Mouse (Mus musculus): ENCODE data around the gene Serinc5.
"Not testable (repeated sequence)": the region's sequence is repeated elsewhere in the genome, so short reads cannot be mapped to it uniquely, and the experiment has no call there.

Serinc5 gene

DNA sequence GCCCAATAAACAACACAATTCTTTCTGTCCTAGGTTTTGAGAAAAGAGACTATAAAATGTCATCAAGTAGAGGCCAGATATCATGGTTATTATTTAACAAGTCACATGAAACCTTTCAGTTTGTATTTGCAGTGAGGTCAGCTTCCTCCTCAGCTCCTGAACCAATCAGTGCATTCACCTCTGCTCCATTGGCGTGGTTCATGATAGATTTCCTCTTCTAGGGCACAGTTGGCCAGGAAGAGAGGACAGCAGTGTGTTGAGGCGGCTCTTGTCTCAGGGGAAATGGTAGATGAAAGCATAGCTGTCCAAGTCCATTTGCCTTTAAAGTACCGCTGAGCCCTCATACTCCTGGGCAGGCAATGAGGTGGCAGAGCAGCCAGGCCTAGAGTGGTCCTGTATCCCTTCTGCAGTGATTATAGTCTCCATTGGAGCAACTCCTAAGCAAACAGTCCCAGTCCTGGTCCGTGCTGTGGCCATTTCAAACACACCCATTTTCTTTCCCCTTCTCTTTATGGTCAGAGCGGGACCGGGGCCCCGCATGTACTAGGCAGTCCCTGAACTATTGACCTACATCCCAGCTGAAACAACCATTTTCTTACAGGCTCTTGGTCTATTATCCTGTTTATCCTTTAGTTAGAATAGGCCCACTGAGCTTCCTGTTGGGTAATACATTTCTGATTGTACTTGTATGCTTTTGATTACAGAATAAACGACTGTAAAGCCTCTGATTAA lies 51.8 kb downstream of the Serinc5 start:
- in situ Hi-C loops (cut with MboI, MseI), result no loop called here

DNA sequence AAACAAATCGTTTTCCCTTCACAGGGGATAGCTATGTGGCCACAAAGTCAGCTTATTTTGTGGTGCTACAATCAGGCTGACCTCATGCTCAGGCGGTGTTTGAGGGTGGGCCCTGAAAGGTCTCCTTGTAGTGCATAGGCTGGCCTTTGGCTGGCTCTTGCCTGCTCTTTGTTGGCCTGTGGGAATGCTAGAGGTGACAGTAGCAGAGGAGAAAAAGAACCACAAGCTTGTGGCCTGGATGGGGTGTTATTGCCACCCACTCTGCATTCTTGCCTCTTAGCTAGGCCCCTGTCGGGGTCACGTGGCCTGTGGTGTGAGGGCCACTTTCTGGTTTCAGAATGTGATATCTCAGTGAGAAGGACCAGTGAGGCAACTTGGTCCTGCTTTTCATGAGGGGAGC lies 54.1 kb downstream of the Serinc5 start:
- in situ Hi-C loops (cut with MboI, MseI), result no loop called here

DNA sequence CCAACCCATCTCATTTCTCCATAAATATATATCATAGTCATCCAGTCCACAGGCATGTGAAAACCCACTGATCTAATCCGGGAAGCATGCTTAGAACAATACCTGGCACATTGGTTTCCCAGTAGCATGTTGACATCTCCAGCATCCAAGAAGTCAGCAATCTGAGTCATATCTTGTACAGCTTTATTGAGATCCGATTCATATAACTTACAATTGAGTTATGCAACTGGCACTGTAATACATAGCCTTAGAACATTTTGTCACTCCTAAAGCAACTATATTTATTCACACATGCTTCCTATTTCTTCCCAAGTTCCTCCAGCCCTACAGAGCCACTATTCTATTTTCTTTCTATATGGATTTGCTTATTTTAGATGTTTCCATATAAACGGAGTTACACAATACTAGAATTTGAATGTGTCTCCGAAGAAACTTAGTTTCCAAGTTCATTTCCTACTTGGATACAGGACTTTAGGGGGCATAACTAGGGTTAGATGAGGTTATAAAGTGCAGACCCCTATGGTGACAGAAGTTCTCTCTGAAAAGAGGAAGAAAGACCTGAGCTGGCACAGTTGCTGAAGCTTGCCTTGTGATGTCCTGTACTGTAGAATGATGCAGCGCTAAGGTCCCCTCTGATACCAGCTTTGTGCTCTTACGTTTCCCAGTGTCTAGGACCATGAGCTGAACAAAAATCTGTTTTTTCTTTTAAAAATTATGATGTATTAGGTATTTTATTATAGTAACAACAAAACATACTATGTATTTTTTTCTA lies 57.5 kb downstream of the Serinc5 start:
- in situ Hi-C loops (cut with MboI, MseI), result no loop called here

DNA sequence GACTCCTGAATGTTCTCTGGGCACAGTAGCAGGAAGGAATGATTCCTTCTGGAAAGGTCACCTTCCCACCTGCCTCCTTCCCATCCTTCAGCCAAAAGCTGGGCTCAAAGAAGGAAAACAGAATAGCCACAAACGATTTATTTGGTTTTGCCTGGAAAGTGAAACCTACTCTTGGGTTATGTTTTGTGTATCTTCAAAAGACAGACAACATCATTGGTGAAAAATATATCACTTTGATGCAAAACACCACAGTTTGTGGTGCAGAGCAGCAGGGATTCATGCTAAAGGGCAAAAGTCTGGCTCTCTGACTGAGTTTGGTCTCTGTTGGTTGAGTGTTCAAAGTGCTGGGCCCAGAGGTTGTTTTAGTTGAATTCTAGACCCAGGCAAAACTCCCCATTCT lies 60.8 kb downstream of the Serinc5 start:
- in situ Hi-C loops (cut with MboI, MseI), result no loop called here

DNA sequence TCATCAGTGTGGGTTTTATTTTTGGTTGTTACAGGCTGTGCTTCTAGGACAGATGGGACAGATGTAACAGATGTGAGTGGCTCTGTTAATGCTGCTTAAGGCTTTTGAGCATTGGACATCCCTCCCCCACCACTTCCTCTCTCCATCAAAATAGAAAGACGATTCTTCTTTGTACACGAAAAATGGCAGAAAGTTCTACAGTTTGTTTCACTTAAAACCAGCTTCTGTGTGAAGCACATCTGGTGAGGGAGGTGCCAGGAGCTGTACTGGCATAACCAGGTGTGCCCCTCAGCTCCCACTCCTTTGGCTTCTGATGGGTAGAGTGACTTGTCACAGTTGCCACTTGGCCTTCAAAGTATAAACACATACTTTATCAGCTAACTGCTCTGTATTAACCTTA lies 63.8 kb downstream of the Serinc5 start:
- in situ Hi-C loops (cut with MboI, MseI), result no loop called here

DNA sequence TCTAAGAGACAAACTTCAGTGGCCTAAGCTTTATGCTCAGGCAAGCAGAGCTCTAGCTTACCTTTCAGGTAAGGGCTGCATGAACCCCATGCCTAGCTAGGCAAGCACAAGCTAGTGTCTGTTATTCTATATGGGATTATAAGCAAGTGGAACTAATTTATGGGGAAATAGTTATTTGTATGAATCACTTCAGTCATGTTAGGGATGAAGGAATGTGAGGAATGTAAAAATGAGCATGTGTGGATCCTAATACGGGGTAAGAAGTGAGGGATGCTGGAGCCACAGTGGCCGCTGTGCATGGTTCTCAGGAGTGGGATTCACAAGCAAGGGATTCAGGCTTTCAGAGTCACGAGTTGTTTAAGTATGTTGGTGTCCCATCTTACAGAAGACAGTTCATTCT lies 64.4 kb downstream of the Serinc5 start:
- in situ Hi-C loops (cut with MboI, MseI), result no loop called here

DNA sequence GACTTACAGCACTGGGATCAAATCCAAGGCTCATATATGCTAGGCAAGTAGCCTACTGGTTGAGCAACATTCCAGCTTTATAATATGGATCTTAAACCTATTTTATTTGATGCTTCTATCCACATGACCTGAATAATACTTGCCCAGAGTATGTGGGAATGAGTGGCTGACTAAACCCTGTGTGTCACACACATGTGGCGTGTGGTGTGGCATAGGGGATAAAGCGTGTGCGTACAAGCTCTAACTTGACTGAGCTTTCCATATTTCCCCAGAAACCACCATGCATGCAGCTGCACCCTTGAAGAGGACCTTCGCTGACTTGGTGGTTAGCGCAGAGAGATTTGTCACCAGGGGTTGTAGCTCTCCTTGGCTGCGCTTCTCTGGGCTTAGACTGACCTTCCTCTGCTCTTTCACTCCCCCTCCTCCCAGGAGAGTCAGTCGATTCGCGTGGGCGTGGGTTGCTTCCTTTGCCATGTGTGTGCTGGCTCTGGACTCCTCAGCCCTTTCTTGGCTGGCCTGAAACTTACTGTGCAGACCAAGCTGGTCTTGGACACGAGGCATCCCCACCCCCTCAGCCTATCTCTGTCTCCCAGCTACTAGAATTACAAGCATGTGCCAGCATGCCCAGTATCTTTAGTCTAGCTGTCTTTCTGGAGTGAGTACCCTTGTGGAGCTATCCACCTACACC lies 65.2 kb downstream of the Serinc5 start:
- in situ Hi-C loops (cut with MboI, MseI), result no loop called here

DNA sequence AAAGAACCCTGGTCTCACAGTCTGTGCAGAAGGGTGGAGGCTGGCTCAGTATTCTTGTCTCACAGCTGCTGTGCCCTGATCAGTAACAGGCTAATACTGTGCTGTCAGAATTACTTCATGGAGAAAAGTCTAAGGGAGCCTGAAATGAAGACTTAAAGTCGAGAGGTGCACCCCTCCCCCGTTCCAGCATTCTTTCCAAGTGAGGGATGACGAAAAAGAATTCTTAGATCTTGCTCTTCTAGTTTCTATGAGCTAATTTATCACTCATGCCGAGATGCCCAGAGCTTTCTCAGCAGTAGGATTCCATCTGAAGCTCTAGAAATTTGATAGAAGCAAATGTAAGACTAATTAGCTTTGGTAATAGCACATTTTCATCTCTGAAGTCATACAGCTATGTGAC lies 66.8 kb downstream of the Serinc5 start:
- in situ Hi-C loops (cut with MboI, MseI), result no loop called here

DNA sequence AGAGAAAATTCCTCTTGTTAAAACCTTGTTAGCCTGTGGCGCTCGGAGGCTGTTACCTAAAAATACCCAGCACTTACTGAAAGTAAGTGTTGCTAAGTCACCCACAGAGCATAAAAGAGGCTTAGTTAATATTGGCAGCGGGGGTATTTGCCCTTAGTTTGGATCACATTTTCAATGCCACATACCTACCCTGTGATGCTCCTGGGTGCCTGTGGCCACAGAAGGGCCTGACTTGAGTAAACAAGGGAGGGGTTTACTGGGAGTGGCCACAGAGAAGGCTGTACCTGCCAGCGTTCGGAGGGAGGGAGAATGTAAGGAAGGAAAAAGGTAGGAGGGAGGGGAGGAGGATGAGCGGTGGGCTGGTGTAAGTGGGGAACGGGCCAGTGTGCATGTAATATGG lies 68.8 kb downstream of the Serinc5 start:
- in situ Hi-C loops (cut with MboI, MseI), result no loop called here

DNA sequence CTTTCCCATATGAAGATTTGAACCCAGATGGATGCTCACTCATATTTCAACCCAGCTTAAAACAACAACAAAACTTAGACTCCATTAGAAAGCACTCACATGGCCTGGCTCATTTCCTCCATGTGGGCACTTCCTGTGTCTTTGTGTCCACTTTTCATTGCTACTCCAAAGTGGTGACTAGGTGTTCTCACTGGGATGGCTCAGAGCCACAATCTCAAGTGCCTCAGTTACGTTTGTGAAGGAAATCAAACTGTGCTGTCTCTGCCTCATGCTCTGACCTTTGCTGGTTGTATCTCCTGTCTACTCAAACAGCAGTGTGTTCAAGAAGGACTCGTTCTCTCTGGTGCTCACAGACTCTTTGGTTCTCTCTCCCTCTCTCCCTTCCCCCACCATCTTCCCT lies 70.7 kb downstream of the Serinc5 start:
- in situ Hi-C loops (cut with MboI, MseI), result no loop called here

DNA sequence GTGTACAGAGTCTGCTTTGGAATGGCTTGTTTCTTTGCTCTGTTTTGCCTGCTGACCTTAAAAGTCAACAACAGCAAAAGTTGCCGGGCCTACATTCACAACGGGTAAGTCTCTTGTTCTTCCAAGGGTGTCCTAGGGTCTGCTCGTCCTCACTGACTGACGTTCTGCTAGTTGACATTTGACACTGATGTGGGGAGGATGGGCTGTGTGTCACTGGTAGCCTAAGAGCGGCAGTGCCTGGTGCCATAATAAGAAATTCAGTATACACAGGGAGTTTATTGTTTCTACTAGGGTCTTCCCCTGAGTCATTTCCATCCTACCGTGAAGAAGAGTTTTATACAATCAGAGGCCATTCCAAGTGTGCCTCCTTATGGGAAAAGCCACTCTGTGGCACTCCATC lies 71.9 kb downstream of the Serinc5 start:
- in situ Hi-C loops (cut with MboI, MseI), result no loop called here

DNA sequence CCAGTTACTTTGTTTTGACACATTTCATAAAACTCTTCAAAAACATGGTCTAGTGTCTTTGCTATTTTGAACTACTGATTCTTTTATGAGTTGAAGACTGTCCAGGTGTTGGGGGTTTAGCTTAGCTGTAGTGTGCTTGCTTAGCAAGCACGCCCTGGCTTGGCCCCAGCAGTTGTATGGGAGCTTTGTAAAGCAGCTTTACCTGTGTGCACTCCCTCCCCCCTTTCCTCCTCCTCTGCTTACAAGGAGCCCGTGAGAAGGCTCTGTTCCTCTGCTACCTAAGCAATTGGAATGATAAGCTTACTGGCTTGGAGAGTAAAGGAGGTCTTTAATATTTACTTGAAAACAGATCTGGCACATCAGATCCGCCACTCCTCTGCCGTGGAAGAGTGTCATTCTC lies 72.6 kb downstream of the Serinc5 start:
- in situ Hi-C loops (cut with MboI, MseI), result no loop called here

DNA sequence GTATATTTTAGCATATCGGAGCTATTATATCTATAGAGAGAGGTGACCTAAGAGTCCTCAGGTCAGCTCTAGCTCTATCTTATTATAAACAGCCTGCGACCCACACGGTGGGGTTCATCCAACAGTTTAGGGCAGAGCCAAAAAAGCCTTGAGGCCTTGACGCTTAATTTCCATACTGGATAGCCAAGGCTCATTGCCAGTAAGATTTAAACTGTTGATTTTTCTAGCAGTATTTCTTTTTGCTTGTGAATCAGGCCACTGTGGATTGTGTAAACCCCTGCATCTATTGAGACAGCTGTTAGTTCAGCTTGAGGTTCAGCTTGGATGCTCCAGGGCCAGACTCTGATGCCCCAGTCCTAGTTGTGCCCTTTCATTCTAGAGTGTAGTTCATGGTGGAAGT lies 73.4 kb downstream of the Serinc5 start:
- in situ Hi-C loops (cut with MboI, MseI), result no loop called here

DNA sequence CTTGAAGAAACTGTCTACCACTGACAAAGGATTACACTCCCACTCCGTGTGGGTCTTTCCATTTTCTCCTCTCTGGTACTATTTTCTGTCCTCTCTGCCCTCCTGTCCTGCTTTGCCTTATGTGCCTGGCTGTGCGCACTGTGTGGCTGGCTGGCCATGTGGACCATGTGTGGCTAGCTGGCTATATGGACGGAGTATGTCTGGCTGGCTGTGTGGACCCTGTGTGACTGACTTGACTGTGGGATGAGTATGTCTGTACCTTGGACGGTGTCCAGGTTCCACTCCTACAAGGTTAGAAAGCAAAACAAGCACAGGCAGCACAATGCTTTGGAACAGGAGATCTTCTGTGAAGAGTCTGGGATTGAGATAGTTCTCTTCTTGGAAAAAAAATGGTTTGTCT lies 74.4 kb downstream of the Serinc5 start:
- in situ Hi-C loops (cut with MboI, MseI), result no loop called here

DNA sequence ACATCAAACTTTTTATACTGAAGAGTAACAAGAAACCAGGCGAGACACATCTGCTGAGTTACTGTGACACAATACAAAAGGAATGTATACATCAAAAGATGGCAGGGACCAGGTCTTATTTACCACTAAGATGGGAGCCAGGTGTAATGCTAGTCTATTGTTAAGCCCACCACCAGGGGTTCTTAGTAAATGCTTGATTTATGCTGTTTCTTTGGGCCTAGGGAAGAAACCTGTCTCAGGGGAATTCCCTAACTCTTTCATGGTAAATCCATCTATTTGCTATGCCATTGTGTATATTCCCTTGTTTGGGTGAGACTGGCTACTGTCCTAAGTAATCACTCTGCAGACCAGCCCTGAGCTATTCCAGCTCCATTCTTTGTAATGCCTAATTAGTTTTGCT lies 76.3 kb downstream of the Serinc5 start:
- in situ Hi-C loops (cut with MboI, MseI), result not testable (repeated sequence)

DNA sequence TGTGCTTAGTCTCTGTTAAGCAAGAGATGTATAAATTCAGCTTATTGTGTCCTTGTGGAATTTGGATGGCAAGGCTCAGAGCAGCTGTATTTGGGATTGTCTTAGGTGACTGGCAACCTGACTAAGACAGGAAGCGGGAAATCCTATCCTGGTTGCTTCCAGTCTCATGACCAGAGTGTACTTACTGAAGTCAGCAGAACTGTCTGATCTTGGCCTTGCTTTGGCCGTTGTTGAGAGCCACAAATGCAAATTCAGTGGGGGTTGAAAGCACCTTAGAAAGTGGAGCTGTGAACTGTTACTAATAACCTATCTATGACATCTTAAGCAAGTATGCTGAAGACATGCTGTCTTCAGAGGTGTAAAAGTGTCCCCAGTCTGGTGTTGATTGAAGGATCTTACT lies 78.2 kb downstream of the Serinc5 start:
- in situ Hi-C loops (cut with MboI, MseI), result no loop called here

DNA sequence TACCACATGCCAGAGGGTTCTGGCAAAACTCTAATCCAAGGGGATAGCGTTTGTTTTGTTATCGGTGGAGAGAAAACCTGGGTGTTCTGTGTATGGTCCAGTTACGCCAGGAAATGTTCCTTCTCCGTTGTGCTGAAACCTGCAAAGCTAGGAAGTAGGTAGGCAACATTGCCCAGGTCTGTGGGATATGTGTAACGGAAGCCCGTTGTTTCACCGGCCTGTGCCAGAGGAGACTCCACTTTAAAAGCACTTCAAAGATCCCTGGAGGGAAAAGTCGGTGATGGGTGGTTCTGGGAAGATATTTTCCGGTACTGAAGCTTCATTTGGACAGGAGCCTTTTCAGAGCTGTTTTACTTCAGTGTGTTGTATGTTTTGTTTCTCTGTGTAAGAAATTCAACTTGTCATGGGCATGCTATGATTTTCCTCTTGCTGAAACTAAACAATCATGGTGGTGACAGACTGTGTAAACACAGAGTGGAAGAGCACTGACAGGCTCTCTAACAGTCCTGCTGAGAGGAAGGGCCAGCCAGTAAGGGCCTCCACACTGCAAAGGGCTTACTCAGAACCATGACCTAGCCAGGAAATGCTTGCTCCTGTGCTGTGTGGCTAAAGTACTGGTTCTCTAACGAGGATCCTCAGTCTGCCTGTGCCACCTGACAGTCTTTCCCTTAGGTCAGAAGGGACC lies 83.1 kb downstream of the Serinc5 start:
- in situ Hi-C loops (cut with MboI, MseI), result no loop called here

DNA sequence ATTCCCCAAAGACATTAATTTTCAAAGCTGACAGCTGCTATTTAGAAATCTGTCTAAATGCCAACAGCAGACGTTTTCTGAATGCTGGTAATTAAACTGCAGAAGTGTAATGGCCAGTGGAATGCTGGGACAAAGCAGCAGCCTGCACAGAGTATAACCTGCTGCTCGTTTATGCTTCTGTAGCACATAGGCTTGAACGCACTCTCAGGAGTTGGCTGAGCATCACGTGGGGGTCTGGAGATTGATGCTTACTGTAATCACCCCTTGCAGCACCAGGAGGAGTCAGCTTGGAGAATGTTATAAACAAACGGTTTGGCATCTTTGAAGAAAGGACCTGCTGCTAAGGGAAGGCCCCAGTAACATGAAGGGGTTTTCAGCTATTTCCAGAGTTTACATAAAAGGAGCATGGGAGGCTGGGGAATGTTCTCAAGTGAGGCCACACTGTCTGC lies 85.6 kb downstream of the Serinc5 start:
- in situ Hi-C loops (cut with MboI, MseI), result no loop called here

DNA sequence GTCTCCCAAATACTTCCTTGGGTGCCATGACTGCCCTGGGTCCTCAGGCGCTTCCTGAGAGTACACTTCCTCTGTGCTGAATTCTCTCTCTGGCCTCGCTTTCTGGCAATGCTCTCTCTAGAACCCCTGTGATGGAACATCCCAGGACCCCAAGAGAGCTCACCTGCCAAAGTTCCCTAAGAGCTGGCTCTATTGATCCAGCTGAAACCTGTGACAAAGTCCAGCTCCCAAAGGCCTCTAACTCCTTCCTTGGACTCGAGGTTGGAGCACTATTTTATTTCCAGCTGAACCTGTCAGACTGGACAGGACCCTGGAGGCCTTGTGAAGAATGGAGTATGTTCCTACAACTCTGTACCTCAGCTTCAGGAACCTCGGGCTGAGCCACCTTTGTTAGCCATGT lies 86.2 kb downstream of the Serinc5 start:
- in situ Hi-C loops (cut with MboI, MseI), result no loop called here

DNA sequence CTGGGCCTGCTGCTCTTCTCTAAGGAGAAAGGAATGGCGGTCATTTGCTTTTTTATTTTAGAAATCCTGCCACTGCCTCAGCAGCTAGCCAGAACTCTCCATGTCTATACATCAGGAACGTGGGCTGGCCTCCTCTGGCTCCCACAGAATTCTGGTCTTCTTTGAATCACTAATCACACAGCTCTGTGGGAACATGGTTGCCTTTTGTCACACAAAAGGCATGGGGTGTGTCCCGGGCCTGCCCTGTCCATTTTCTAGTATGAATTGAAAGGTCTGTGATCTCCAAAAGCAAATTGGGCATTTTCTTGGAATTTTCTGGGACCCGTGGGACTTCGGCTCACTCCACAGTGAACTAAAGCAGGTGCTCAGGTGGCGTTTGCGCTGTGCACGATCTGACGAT lies 87.9 kb downstream of the Serinc5 start:
- in situ Hi-C loops (cut with MboI, MseI), result no loop called here

DNA sequence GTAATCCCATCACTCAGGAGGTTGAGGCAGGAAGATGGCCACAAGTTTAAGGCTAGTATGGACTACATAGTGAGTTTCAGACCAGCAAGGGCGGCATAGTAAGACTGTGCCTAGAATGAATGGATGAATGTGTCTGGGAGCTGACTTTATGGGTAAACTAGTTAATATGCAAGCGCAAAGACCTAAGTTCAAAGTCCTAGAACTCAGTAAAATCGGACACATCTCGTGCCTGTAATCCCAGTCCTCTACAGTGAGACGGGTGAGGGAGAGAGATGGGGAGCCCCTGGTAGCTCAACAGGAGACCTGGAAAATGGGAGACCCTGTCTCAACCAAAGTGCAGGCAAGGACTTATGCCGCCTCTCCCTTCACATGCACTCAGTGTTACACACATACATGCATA lies 88.5 kb downstream of the Serinc5 start:
- in situ Hi-C loops (cut with MboI, MseI), result no loop called here

DNA sequence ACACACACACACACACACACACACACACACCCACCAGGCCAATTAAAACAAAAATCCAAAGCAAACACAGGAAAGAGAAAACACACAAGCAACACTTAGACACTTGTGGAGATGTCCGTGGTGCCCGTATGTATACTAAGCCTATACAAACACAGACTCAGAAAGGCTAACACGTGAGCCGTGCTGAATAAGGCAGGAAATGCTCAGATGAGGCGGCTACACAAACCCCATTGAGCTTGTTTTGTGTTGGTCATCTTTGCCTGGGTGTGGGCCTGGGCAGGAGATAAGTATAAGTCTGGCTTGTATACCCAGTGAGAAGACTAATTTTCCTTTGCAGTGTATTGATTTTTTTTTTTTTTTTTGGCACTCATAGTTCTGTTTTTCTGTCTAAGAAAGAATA lies 91.1 kb downstream of the Serinc5 start:
- in situ Hi-C loops (cut with MboI, MseI), result no loop called here
